Mouse (Mus musculus): ENCODE data around the gene Lzts3.
"Not testable (repeated sequence)": the region's sequence is repeated elsewhere in the genome, so short reads cannot be mapped to it uniquely, and the experiment has no call there.

Gene Lzts3

GRCm38 (mm10) chr2:130642684-130643369, at the start of gene Lzts3:
Gene Lzts3 (minus strand): TSS chr2:130642803.
- DNase-seq, result peak; percentile 96

- DNase-seq, result no peak
Measured at GRCm38 (mm10) chr2:130689011-130689410, 46.4 kb upstream of the Lzts3 start.

GRCm38 (mm10) chr2:130685426-130685825, 42.8 kb upstream of the Lzts3 start:
- DNase-seq, result no peak

GRCm38 (mm10) chr2:130681531-130681930, 38.9 kb upstream of the Lzts3 start:
- no peak for DNase-seq

GRCm38 (mm10) chr2:130679899-130680298, 37.3 kb upstream of the Lzts3 start:
- no peak for DNase-seq

- DNase-seq, result no peak
Measured at GRCm38 (mm10) chr2:130679154-130679553, 36.6 kb upstream of the Lzts3 start.

GRCm38 (mm10) chr2:130677211-130677610, 34.6 kb upstream of the Lzts3 start:
- no peak for DNase-seq

- peak; percentile 91 for DNase-seq
Measured at GRCm38 (mm10) chr2:130667559-130667958, 25.0 kb upstream of the Lzts3 start, which contains the start of gene Itpa. Gene Itpa (plus strand): TSS chr2:130667610.

GRCm38 (mm10) chr2:130664102-130664701, 21.6 kb upstream of the Lzts3 start, which contains the start of gene Ddrgk1:
Gene Ddrgk1 (minus strand): TSS chr2:130664659.
- DNase-seq, result peak; percentile 97

GRCm38 (mm10) chr2:130663342-130663741, 20.7 kb upstream of the Lzts3 start:
- DNase-seq, result peak; percentile 30

- no peak for DNase-seq
Measured at GRCm38 (mm10) chr2:130658530-130658929, 15.9 kb upstream of the Lzts3 start.

GRCm38 (mm10) chr2:130657541-130657940, 14.9 kb upstream of the Lzts3 start:
- no peak for DNase-seq

- no peak for DNase-seq
Measured at GRCm38 (mm10) chr2:130656536-130656935, 13.9 kb upstream of the Lzts3 start.

GRCm38 (mm10) chr2:130655660-130656339, 13.2 kb upstream of the Lzts3 start:
- DNase-seq, result no peak

- DNase-seq, result no peak
Measured at GRCm38 (mm10) chr2:130653760-130654159, 11.2 kb upstream of the Lzts3 start.

GRCm38 (mm10) chr2:130653303-130653702, 10.7 kb upstream of the Lzts3 start:
- DNase-seq, result no peak

- DNase-seq, result not testable (repeated sequence)
Measured at GRCm38 (mm10) chr2:130649028-130649427, 6.4 kb upstream of the Lzts3 start.

- DNase-seq, result no peak
Measured at GRCm38 (mm10) chr2:130645198-130645597, 2.6 kb upstream of the Lzts3 start.

- no peak for DNase-seq
Measured at GRCm38 (mm10) chr2:130642197-130642660, 374 bp downstream of the Lzts3 start.

- DNase-seq, result peak; percentile 49
Measured at GRCm38 (mm10) chr2:130641351-130642025, 1.1 kb downstream of the Lzts3 start.

GRCm38 (mm10) chr2:130639276-130639675, 3.3 kb downstream of the Lzts3 start:
- peak; percentile 39 for DNase-seq

GRCm38 (mm10) chr2:130638101-130638611, 4.4 kb downstream of the Lzts3 start:
- peak; percentile 53 for DNase-seq

- peak; percentile 65 for DNase-seq
Measured at GRCm38 (mm10) chr2:130635847-130636246, 6.8 kb downstream of the Lzts3 start.

Measured in cerebellum, adult 9-11 months (tissue).